Mouse (Mus musculus) brain, embryonic 14.5 days (tissue): Measurements from ENCODE around the gene Vmn2r79.
"Not testable (repeated sequence)": the region's sequence is repeated elsewhere in the genome, so short reads cannot be mapped to it uniquely, and the experiment has no call there.

Source experiments
- CTCF ChIP-seq: fragments of 200-500 bp; IDR thresholded peaks from 2 replicates; pipeline ENCODE4 v1.5.1; 2012; ENCODE audit warnings: inconsistent platforms, mild to moderate bottlenecking, moderate library complexity, borderline replicate concordance; ENCODE audit not compliant: insufficient read depth, insufficient read length; ENCODE audit errors: extremely low read depth
- POLR2A ChIP-seq: fragments of 200-500 bp; IDR thresholded peaks from 2 replicates; pipeline ENCODE4 v1.6.1; 2012; ENCODE audit warnings: mild to moderate bottlenecking, inconsistent platforms, borderline replicate concordance; ENCODE audit not compliant: poor library complexity, insufficient read depth, insufficient read length, severe bottlenecking; ENCODE audit errors: extremely low read depth

DNA sequence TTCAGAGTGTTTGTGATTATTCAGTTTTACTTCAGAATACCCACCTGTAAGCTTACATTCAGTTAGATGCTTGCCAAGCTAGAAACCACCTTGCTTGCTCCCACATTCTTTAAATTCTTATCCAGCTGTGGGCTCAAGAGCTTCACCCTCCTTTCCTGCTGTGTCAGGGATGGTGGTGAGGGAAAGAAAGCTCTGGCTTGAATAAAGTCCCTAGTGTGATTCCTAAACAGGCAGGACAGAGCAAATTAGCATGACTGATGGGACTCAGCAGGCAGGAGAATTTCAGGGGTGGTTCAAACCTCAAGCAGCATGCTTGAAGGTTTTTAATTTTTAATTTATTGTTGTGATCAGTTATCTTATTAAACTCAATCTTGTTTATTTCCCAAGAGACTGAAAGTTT lies 30.6 kb downstream of the Vmn2r79 start:
- TF ChIP-seq POLR2A, CTCF: not testable (repeated sequence)
